In genomic region chr2:168072436-168073131, GRCm38 (mm10) we compare ENCODE assay signal across 8 mouse cellular contexts. TPM values are rescaled to one million over a fixed set of nuclear protein-coding genes. Genes with fewer than 3 reads are reported as not detected.
DNase-seq lines count a peak whose midpoint lies in the region; ATAC-seq and TF ChIP-seq lines count a peak whose summit lies in the region.

No protein-coding gene starts in this region.

- DNase-seq in midbrain, embryonic 11.5 days (ENCODE audit: low spot score, missing footprints), result no peak
- DNase-seq in embryo, embryonic 11 days, result peak; percentile 65
- DNase-seq in heart, adult 2 months, result peak; percentile 57 to 77
- peak; percentile 18 for DNase-seq in left cerebral cortex, postnatal 4 days
- peak; percentile 57 to 62 for DNase-seq in right cerebral cortex, adult 2 months (ENCODE audit: low spot score in 2 of 2)
- DNase-seq in B cell, adult 2 months, result no peak
- no peak for DNase-seq in thymus, postnatal 0 days (ENCODE audit: low spot score)

- no peaks in the 10 kb centered on the region for H3K9me3 ChIP-seq in midbrain, embryonic 11.5 days (ENCODE audit: control insufficient read depth, low read length)
- H3K9me3 ChIP-seq in midbrain, embryonic 16.5 days (replicated peaks; ENCODE audit: control insufficient read depth, low read length, poor library complexity, severe bottlenecking), result no peaks in the 10 kb centered on the region

- H3K27ac ChIP-seq in midbrain, embryonic 11.5 days (ENCODE audit: low read depth, low read length), result no peak overlapping the region; the same call in 1 of the 2 replicates
- no peak overlapping the region for H3K27ac ChIP-seq in midbrain, embryonic 16.5 days (ENCODE audit: low read length)
- peak overlapping the region; percentile 33; the same call in 1 of the 2 replicates for H3K27ac ChIP-seq in heart, adult 2 months

- no peak overlapping the region for H3K4me2 ChIP-seq in midbrain, embryonic 11.5 days
- no peak overlapping the region for H3K4me2 ChIP-seq in midbrain, embryonic 16.5 days (ENCODE audit: low read length)

- no peaks in the 10 kb centered on the region for H3K27me3 ChIP-seq in midbrain, embryonic 11.5 days (ENCODE audit: control insufficient read depth, insufficient read depth, low read length)
- no peaks in the 10 kb centered on the region for H3K27me3 ChIP-seq in midbrain, embryonic 16.5 days (ENCODE audit: control insufficient read depth, insufficient read depth, low read depth, low read length)
- no peaks in the 10 kb centered on the region for H3K27me3 ChIP-seq in heart, adult 2 months (ENCODE audit: control insufficient read depth, insufficient read depth, low read length)

- TF ChIP-seq CTCF in heart, adult 2 months (IDR thresholded peaks at IDR 0.05), result no peak

- TF ChIP-seq EP300 in heart, adult 2 months (IDR thresholded peaks at IDR 0.05; ENCODE audit: insufficient read depth, low read depth, low read length), result no peak

- H3K4me3 ChIP-seq in midbrain, embryonic 11.5 days (ENCODE audit: low read depth, low read length), result no peak overlapping the region
- no peak overlapping the region for H3K4me3 ChIP-seq in midbrain, embryonic 16.5 days (ENCODE audit: low read depth, low read length)
- no peak overlapping the region for H3K4me3 ChIP-seq in heart, adult 2 months

- H3K4me1 ChIP-seq in midbrain, embryonic 11.5 days (ENCODE audit: control insufficient read depth, insufficient read depth, low read length), result peaks cover 2% of the 10 kb centered on the region; the same call in 1 of the 2 replicates
- peaks cover 6% of the 10 kb centered on the region; the same call in 1 of the 2 replicates for H3K4me1 ChIP-seq in midbrain, embryonic 16.5 days (ENCODE audit: control insufficient read depth, insufficient read depth, low read length)
- peaks cover 1% of the 10 kb centered on the region; the same call in 1 of the 2 replicates for H3K4me1 ChIP-seq in heart, adult 2 months (ENCODE audit: control insufficient read depth, insufficient read depth, low read length)

- WGBS in midbrain, embryonic 11.5 days, result 13% methylated on average over 12 of the region's 12 CpGs
- WGBS in midbrain, embryonic 16.5 days, result 4% methylated on average over 10 of the region's 12 CpGs
- WGBS in heart, adult 2 months, result 10% methylated on average over 11 of the region's 12 CpGs

- no peaks in the 10 kb centered on the region for H3K36me3 ChIP-seq in midbrain, embryonic 11.5 days (ENCODE audit: control insufficient read depth, insufficient read depth, low read length)
- no peaks in the 10 kb centered on the region for H3K36me3 ChIP-seq in midbrain, embryonic 16.5 days (ENCODE audit: control insufficient read depth, insufficient read depth, low read length)
- H3K36me3 ChIP-seq in heart, adult 2 months (ENCODE audit: control insufficient read depth, insufficient read depth, low read length), result no peaks in the 10 kb centered on the region

- no peaks in the 10 kb centered on the region for H3K79me2 ChIP-seq in heart, adult 2 months (replicated peaks; ENCODE audit: control insufficient read depth, insufficient read depth, low read length)

- H3K9ac ChIP-seq in midbrain, embryonic 11.5 days (ENCODE audit: low read length), result no peak overlapping the region
- H3K9ac ChIP-seq in midbrain, embryonic 16.5 days (ENCODE audit: low read depth, low read length), result no peak overlapping the region
- H3K9ac ChIP-seq in heart, adult 2 months (ENCODE audit: low read depth, low read length), result no peak overlapping the region

- peak; percentile 29; the same call in 1 of the 2 replicates for TF ChIP-seq POLR2A in heart, adult 2 months (IDR thresholded peaks at IDR 0.05; ENCODE audit: insufficient read depth, low read depth, low read length)

- intact Hi-C loops in heart, adult 2 months (cut with DNase I), result no loop called here
- intact Hi-C loops in left cerebral cortex, postnatal 4 days (cut with DNase I), result no loop called here

- ATAC-seq in midbrain, embryonic 11.5 days (ENCODE audit: low FRiP score), result peak; percentile 35; the same call in 1 of the 2 replicates
- ATAC-seq in midbrain, embryonic 16.5 days, result no peak

RNA-seq across cellular contexts. Expression of gene Pard6b, which starts 8.2 kb away (rescaled TPM):
- 6.5 and 8.0 TPM in 2 replicates for polyA plus RNA-seq in midbrain, embryonic 11.5 days (2014; fragmentation: Nextera tagmentation; extraction: Ambion mirVana)
- polyA plus RNA-seq in midbrain, embryonic 16.5 days (2015; fragmentation: Nextera tagmentation; extraction: Ambion mirVana), result 6.8 and 7.3 TPM in 2 replicates
- total RNA-seq in heart, adult 2 months (2021), result 1 to 10 TPM; 2.0 to 2.2 TPM
- polyA plus RNA-seq in heart, adult 2 months (2012; rRNA removed), result 2.4 TPM in 2 replicates
- total RNA-seq in left cerebral cortex, postnatal 4 days (2021), result 1 to 10 TPM; 4.3 to 4.9 TPM
- polyA plus RNA-seq in thymus, postnatal 0 days (2015; fragmentation: Nextera tagmentation; extraction: Ambion mirVana), result 3.1 and 3.4 TPM in 2 replicates

Comparison
In these comparisons a context has a peak if more than half of its experiments do, and no peak if none do; other contexts are left out.
1. DNase-seq: peak in embryo, embryonic 11 days (single experiment), heart, adult 2 months (2 of 2), left cerebral cortex, postnatal 4 days (single experiment) and right cerebral cortex, adult 2 months (2 of 2); none in midbrain, embryonic 11.5 days (single experiment), B cell, adult 2 months (0 of 2) and thymus, postnatal 0 days (single experiment).